Mouse (Mus musculus) MEL (cell line): ENCODE data around the gene 9030612E09Rik. TPM values are rescaled to one million over a fixed set of nuclear protein-coding genes. Genes with fewer than 3 reads are reported as not detected.

Experiments
- DNase-seq: peaks from one replicate; pipeline ENCODE4 v3.0.0; 2011; ENCODE audit warnings: low read depth, low spot score
- H3K27ac ChIP-seq: 2 replicates; pipeline ENCODE4 v1.5.1; 2012; ENCODE audit warnings: low read depth, mild to moderate bottlenecking, control low read depth, low read length, moderate library complexity; ENCODE audit not compliant: control insufficient read depth
- H3K27me3 ChIP-seq, 2 experiments: fragments of 150-350 bp in 1 of 2; sonication (generic) in 1 of 2; 2 replicates each; pipeline ENCODE4 v1.6.1; 2012; ENCODE audit warnings: low read length in 2 of 2, mild to moderate bottlenecking in 2 of 2, improper control_type of control experiment in 1 of 2, moderate library complexity in 1 of 2; ENCODE audit not compliant: insufficient read depth in 2 of 2, control insufficient read depth in 1 of 2
- H3K36me3 ChIP-seq, 2 experiments: 2 replicates each; pipeline ENCODE4 v1.6.1; 2012 to 2014; ENCODE audit warnings: low read length in 2 of 2, improper control_type of control experiment in 1 of 2, inconsistent platforms in 1 of 2, mild to moderate bottlenecking in 1 of 2; ENCODE audit not compliant: insufficient read depth in 2 of 2, control insufficient read depth in 1 of 2
- H3K4me1 ChIP-seq, 2 experiments: fragments of 150-350 bp in 1 of 2; sonication (generic) in 1 of 2; 2 replicates each; pipeline ENCODE4 v1.6.1; 2012; ENCODE audit warnings: low read length in 2 of 2, improper control_type of control experiment in 1 of 2, mild to moderate bottlenecking in 1 of 2; ENCODE audit not compliant: insufficient read depth in 2 of 2, control insufficient read depth in 1 of 2
- H3K4me3 ChIP-seq, 2 experiments: fragments of 150-350 bp in 1 of 2; sonication (generic) in 1 of 2; 2 replicates each; pipeline ENCODE4 v1.5.1; 2012; ENCODE audit warnings: low read depth in 2 of 2, low read length in 2 of 2, mild to moderate bottlenecking in 2 of 2, moderate library complexity in 2 of 2, control low read depth in 1 of 2, improper control_type of control experiment in 1 of 2; ENCODE audit not compliant: control insufficient read depth in 1 of 2, insufficient read depth in 1 of 2
- H3K79me2 ChIP-seq: 2 replicates; pipeline ENCODE4 v1.6.1; 2012; ENCODE audit warnings: mild to moderate bottlenecking, low read length, moderate library complexity; ENCODE audit not compliant: control insufficient read depth, poor library complexity, insufficient read depth
- H3K9ac ChIP-seq: 2 replicates; pipeline ENCODE4 v1.6.1; 2012; ENCODE audit warnings: low read depth, mild to moderate bottlenecking, control low read depth, low read length, moderate library complexity; ENCODE audit not compliant: control insufficient read depth, poor library complexity, severe bottlenecking
- H3K9me3 ChIP-seq: fragments of 150-350 bp; sonication (generic); replicated peaks from 2 replicates; pipeline ENCODE4 v1.6.1; 2012; ENCODE audit warnings: mild to moderate bottlenecking, low read length, improper control_type of control experiment, moderate library complexity; ENCODE audit not compliant: insufficient read depth
- BHLHE40 ChIP-seq: IDR thresholded peaks from 2 replicates; pipeline ENCODE4 v1.6.1; 2012; ENCODE audit warnings: low read depth, mild to moderate bottlenecking, inconsistent platforms, low read length, improper control_type of control experiment, borderline replicate concordance
- CHD2 ChIP-seq: IDR thresholded peaks from 2 replicates; pipeline ENCODE4 v1.6.1; 2011; ENCODE audit warnings: low read length, improper control_type of control experiment
- CTCF ChIP-seq, 3 experiments: IDR thresholded peaks in 2 of 3; conservative IDR thresholded peaks in 1 of 3; 2 replicates each; pipeline ENCODE4 v1.5.1; 2011 to 2012; ENCODE audit warnings: low read length in 3 of 3, low read depth in 2 of 3, mild to moderate bottlenecking in 2 of 3, improper control_type of control experiment in 1 of 3, inconsistent platforms in 1 of 3, mixed read lengths in 1 of 3, moderate library complexity in 1 of 3; ENCODE audit not compliant: control insufficient read depth in 1 of 3, insufficient read depth in 1 of 3, poor library complexity in 1 of 3, severe bottlenecking in 1 of 3
- E2F4 ChIP-seq: IDR thresholded peaks from 2 replicates; pipeline ENCODE4 v1.6.1; 2011; ENCODE audit warnings: low read depth, low read length, improper control_type of control experiment, borderline replicate concordance
- ELF1 ChIP-seq: IDR thresholded peaks from 2 replicates; pipeline ENCODE4 v1.6.1; 2014; ENCODE audit warnings: low read depth, mild to moderate bottlenecking, inconsistent platforms, low read length, improper control_type of control experiment, moderate library complexity
- ETS1 ChIP-seq: IDR thresholded peaks from 2 replicates; pipeline ENCODE4 v1.6.1; 2012; ENCODE audit warnings: low read depth, mild to moderate bottlenecking, inconsistent platforms, low read length, improper control_type of control experiment, moderate library complexity
- GABPA ChIP-seq: IDR thresholded peaks from 2 replicates; pipeline ENCODE4 v1.6.1; 2012; ENCODE audit warnings: low read depth, mild to moderate bottlenecking, inconsistent platforms, low read length, improper control_type of control experiment, moderate library complexity
- HCFC1 ChIP-seq: IDR thresholded peaks from 2 replicates; pipeline ENCODE4 v1.6.1; 2012; ENCODE audit warnings: low read depth, mild to moderate bottlenecking, inconsistent platforms, low read length, improper control_type of control experiment, moderate library complexity
- JUND ChIP-seq: IDR thresholded peaks from 2 replicates; pipeline ENCODE4 v1.6.1; 2011; ENCODE audit warnings: low read depth, mild to moderate bottlenecking, improper control_type of control experiment, low read length
- KAT2A ChIP-seq: conservative IDR thresholded peaks from 2 replicates; pipeline ENCODE4 v1.6.1; 2012; ENCODE audit warnings: low read depth, low read length, improper control_type of control experiment, inconsistent platforms
- MAFK ChIP-seq: IDR thresholded peaks from 2 replicates; pipeline ENCODE4 v1.6.1; 2011; ENCODE audit warnings: low read depth, mild to moderate bottlenecking, low read length, improper control_type of control experiment, borderline replicate concordance
- MAX ChIP-seq: IDR thresholded peaks from 2 replicates; pipeline ENCODE4 v1.6.1; 2011; ENCODE audit warnings: low read length, improper control_type of control experiment
- MAZ ChIP-seq: IDR thresholded peaks from 2 replicates; pipeline ENCODE4 v1.6.1; 2012; ENCODE audit warnings: low read depth, mild to moderate bottlenecking, inconsistent platforms, low read length, improper control_type of control experiment
- MEF2A ChIP-seq: IDR thresholded peaks from 2 replicates; pipeline ENCODE4 v1.6.1; 2014; ENCODE audit warnings: low read depth, mild to moderate bottlenecking, inconsistent platforms, low read length, improper control_type of control experiment; ENCODE audit not compliant: poor library complexity, insufficient replicate concordance, severe bottlenecking; ENCODE audit errors: extremely low read depth
- MXI1 ChIP-seq: IDR thresholded peaks from 2 replicates; pipeline ENCODE4 v1.6.1; 2011; ENCODE audit warnings: mild to moderate bottlenecking, low read depth, low read length, improper control_type of control experiment
- NRF1 ChIP-seq: IDR thresholded peaks from 2 replicates; pipeline ENCODE4 v1.6.1; 2014; ENCODE audit warnings: low read depth, mild to moderate bottlenecking, inconsistent platforms, low read length, improper control_type of control experiment, moderate library complexity; ENCODE audit not compliant: poor library complexity, insufficient read depth, severe bottlenecking
- POLR2A ChIP-seq, 2 experiments: IDR thresholded peaks; 2 replicates each; pipeline ENCODE4 v1.6.1; 2011 to 2012; ENCODE audit warnings: low read length in 2 of 2, mild to moderate bottlenecking in 2 of 2, control low read depth in 1 of 2, improper control_type of control experiment in 1 of 2, low read depth in 1 of 2, moderate library complexity in 1 of 2; ENCODE audit not compliant: control insufficient read depth in 1 of 2, insufficient read depth in 1 of 2, poor library complexity in 1 of 2
- POLR2AphosphoS2 ChIP-seq: IDR thresholded peaks from 2 replicates; pipeline ENCODE4 v1.6.1; 2011; ENCODE audit warnings: low read length, improper control_type of control experiment
- POLR2AphosphoS5 ChIP-seq: IDR thresholded peaks from 2 replicates; pipeline ENCODE4 v1.6.1; 2012; ENCODE audit warnings: low read depth, borderline replicate concordance, mild to moderate bottlenecking, inconsistent platforms, low read length, moderate library complexity, mixed read lengths
- SIN3A ChIP-seq: IDR thresholded peaks from 2 replicates; pipeline ENCODE4 v1.6.1; 2012; ENCODE audit warnings: low read length, improper control_type of control experiment, inconsistent platforms
- SMC3 ChIP-seq: IDR thresholded peaks from 2 replicates; pipeline ENCODE4 v1.6.1; 2011; ENCODE audit warnings: low read depth, low read length, improper control_type of control experiment
- TAL1 ChIP-seq: IDR thresholded peaks from 2 replicates; pipeline ENCODE4 v1.6.1; 2012; ENCODE audit warnings: mild to moderate bottlenecking, inconsistent platforms, low read length, moderate library complexity, mixed read lengths
- TCF12 ChIP-seq: IDR thresholded peaks from 2 replicates; pipeline ENCODE4 v1.6.1; 2014; ENCODE audit warnings: low read depth, mild to moderate bottlenecking, inconsistent platforms, low read length, improper control_type of control experiment, moderate library complexity
- UBTF ChIP-seq: IDR thresholded peaks from 2 replicates; pipeline ENCODE4 v1.6.1; 2012; ENCODE audit warnings: low read depth, mild to moderate bottlenecking, inconsistent platforms, low read length, improper control_type of control experiment, moderate library complexity, borderline replicate concordance; ENCODE audit not compliant: insufficient read depth
- USF1 ChIP-seq: IDR thresholded peaks from 2 replicates; pipeline ENCODE4 v1.6.1; 2014; ENCODE audit warnings: low read depth, mild to moderate bottlenecking, inconsistent platforms, low read length, improper control_type of control experiment, moderate library complexity
- USF2 ChIP-seq, 2 experiments: IDR thresholded peaks; 2 replicates each; pipeline ENCODE4 v1.6.1; 2011 to 2012; ENCODE audit warnings: improper control_type of control experiment in 2 of 2, low read length in 2 of 2, borderline replicate concordance in 1 of 2, inconsistent platforms in 1 of 2, low read depth in 1 of 2, mild to moderate bottlenecking in 1 of 2; ENCODE audit not compliant: insufficient read depth in 1 of 2
- ZC3H11A ChIP-seq: IDR thresholded peaks from 2 replicates; pipeline ENCODE4 v1.6.1; 2012; ENCODE audit warnings: low read depth, mild to moderate bottlenecking, inconsistent platforms, low read length, improper control_type of control experiment
- ZKSCAN1 ChIP-seq: IDR thresholded peaks from 2 replicates; pipeline ENCODE4 v1.6.1; 2012; ENCODE audit warnings: low read depth, mild to moderate bottlenecking, inconsistent platforms, low read length, improper control_type of control experiment, moderate library complexity
- ZNF384 ChIP-seq: IDR thresholded peaks from 2 replicates; pipeline ENCODE4 v1.6.1; 2012; ENCODE audit warnings: low read depth, mild to moderate bottlenecking, inconsistent platforms, low read length, improper control_type of control experiment
- polyA plus RNA-seq, 2 experiments: library from polyadenylated mRNA; stranded (reverse) in 1 of 2; unstranded in 1 of 2; fragments of >175 nt in 1 of 2; fragments of >200 nt in 1 of 2; gene quantifications; 2 replicates each; pipeline versions ENCODE4 v1.2.1 to v1.2.4; 2012; ENCODE audit warnings: low replicate concordance in 2 of 2, low read depth in 1 of 2; ENCODE audit not compliant: insufficient read length in 2 of 2, insufficient read depth in 1 of 2, missing spikeins in 1 of 2
- total RNA-seq: library from RNA; depleted of rRNA; stranded (reverse); fragments of 300-350 nt; gene quantifications from 2 replicates; pipeline ENCODE4 v1.2.3, GENCODE M21; 2012

9030612E09Rik gene
- total and polyA plus RNA-seq, 3 experiments, result not detected

- H3K27me3 ChIP-seq, result peaks cover 0 to 4% of the 10 kb centered on the region in 2 experiments; a peak in 3 of 4 replicates
- H3K9me3 ChIP-seq, result no peaks in the 10 kb centered on the region
- no peaks in the 10 kb centered on the region for H3K79me2 ChIP-seq
- no peaks in the 10 kb centered on the region for H3K36me3 ChIP-seq
- H3K4me3 ChIP-seq, result no peak overlapping the region
- no peak overlapping the region for H3K9ac ChIP-seq
- no peaks in the 10 kb centered on the region for H3K4me1 ChIP-seq
- no peak overlapping the region for H3K27ac ChIP-seq
- DNase-seq, result no peak
- TF ChIP-seq UBTF (no peak), GABPA (no peak), SMC3 (no peak), ZC3H11A (no peak), MEF2A (no peak), POLR2AphosphoS5 (no peak), POLR2AphosphoS2 (no peak), CHD2 (no peak), ELF1 (no peak), CTCF (IDR thresholded peaks at IDR 0.05 in 2 of 3, conservative IDR thresholded peaks at IDR 0.05 in 1 of 3; ENCODE audit: control insufficient read depth in 1 of 3, insufficient read depth in 1 of 3, low read depth in 2 of 3, low read length in 3 of 3, poor library complexity in 1 of 3, severe bottlenecking in 1 of 3) (no peak), MAZ (no peak), USF2 (IDR thresholded peaks at IDR 0.05; ENCODE audit: borderline replicate concordance in 1 of 2, insufficient read depth in 1 of 2, low read depth in 1 of 2, low read length in 2 of 2) (no peak), USF1 (no peak), MAFK (no peak), KAT2A (no peak), TAL1 (no peak), ETS1 (no peak), ZKSCAN1 (no peak)
These were observed 8.4 kb upstream of the 9030612E09Rik start for GRCm38 (mm10) chr10:43166146-43166545.

DNA sequence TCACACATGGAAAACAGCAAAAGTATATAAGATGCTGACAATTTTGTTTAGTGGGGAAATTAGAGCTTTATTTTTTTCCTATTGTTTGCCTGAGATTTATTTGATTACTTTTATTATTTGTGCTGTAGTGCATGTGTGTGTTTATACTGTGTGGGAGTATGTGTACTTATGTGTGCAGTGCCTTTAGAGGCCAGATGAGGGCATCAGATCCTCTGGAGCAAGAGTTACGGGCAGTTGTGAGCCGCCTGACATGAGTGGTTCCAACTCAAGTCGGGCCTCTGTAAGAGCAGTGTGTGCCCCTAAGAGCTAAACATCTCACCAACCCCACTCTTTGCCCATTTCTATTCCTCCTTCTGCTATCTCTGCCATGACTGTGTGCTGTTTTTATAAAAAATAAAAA is 7.7 kb upstream of the 9030612E09Rik start:
- no peak overlapping the region for H3K27ac ChIP-seq
- TF ChIP-seq ZC3H11A, result no peak
- TF ChIP-seq MAFK, result no peak
- TF ChIP-seq BHLHE40, result no peak
- TF ChIP-seq E2F4, result no peak
- TF ChIP-seq POLR2A (IDR thresholded peaks at IDR 0.05; ENCODE audit: control insufficient read depth in 1 of 2, insufficient read depth in 1 of 2, low read depth in 1 of 2, low read length in 2 of 2, poor library complexity in 1 of 2), result no peak
- TF ChIP-seq SIN3A, result no peak
- no peak for TF ChIP-seq SMC3
- no peak for TF ChIP-seq ELF1
- no peak for TF ChIP-seq NRF1
- no peak for TF ChIP-seq UBTF
- no peak for TF ChIP-seq JUND
- no peak for TF ChIP-seq TAL1
- TF ChIP-seq MXI1, result no peak
- TF ChIP-seq HCFC1, result no peak
- TF ChIP-seq CHD2, result no peak
- no peak for TF ChIP-seq MAX
- no peak for TF ChIP-seq ZNF384
- TF ChIP-seq ETS1, result no peak
- no peak for TF ChIP-seq TCF12
- TF ChIP-seq, all 39 proteins: peak for 0
- Histone ChIP-seq H3K36me3 (no peaks in the 10 kb centered on the region), H3K9me3 (no peaks in the 10 kb centered on the region), H3K4me1 (no peaks in the 10 kb centered on the region), H3K9ac (no peak overlapping the region), H3K27me3 (peaks cover 0 to 4% of the 10 kb centered on the region in 2 experiments; a peak in 2 of 4 replicates), H3K4me3 (no peak overlapping the region), H3K79me2 (no peaks in the 10 kb centered on the region)
- DNase-seq, result no peak
